Mouse (Mus musculus) embryonic facial prominence, embryonic 14.5 days (tissue): ENCODE measurements around the gene Gm10160. TPM values are rescaled to one million over a fixed set of nuclear protein-coding genes. Genes with fewer than 3 reads are reported as not detected.
A peak's percentile ranks its signal among the peaks of the same experiment; 100 is the strongest.

ENCODE experiments used
- ATAC-seq: fragments of 200-750 bp; cut with Nextera tagmentation; 2 replicates; pipeline ENCODE4 v1.8.0; 2017; ENCODE audit warnings: low read depth, moderate number of reproducible peaks, moderate TSS enrichment
- DNase-seq: peaks from one replicate; pipeline ENCODE4 v3.0.0-alpha.2; 2015; ENCODE audit warnings: low spot score
- H3K27ac ChIP-seq: fragments of 300-500 bp; sonication (generic); replicated peaks from 2 replicates; pipeline ENCODE4 v1.5.1; 2014; ENCODE audit warnings: low read depth, mild to moderate bottlenecking, low read length, moderate library complexity
- H3K27me3 ChIP-seq: fragments of 300-500 bp; sonication (generic); replicated peaks from 2 replicates; pipeline ENCODE4 v1.6.1; 2014; ENCODE audit warnings: low read length; ENCODE audit not compliant: control insufficient read depth, insufficient read depth
- H3K36me3 ChIP-seq: fragments of 300-500 bp; sonication (generic); 2 replicates; pipeline ENCODE4 v1.6.1; 2014; ENCODE audit warnings: low read length, mixed read lengths; ENCODE audit not compliant: control insufficient read depth, insufficient read depth
- H3K4me1 ChIP-seq: fragments of 300-500 bp; sonication (generic); 2 replicates; pipeline ENCODE4 v1.6.1; 2014; ENCODE audit warnings: antibody characterized with exemption, low read length; ENCODE audit not compliant: control insufficient read depth, insufficient read depth
- H3K4me2 ChIP-seq: fragments of 300-500 bp; sonication (generic); 2 replicates; pipeline ENCODE4 v1.6.1; 2014; ENCODE audit warnings: low read depth, mild to moderate bottlenecking, low read length, moderate library complexity, mixed read lengths
- H3K4me3 ChIP-seq: fragments of 300-500 bp; sonication (generic); 2 replicates; pipeline ENCODE4 v1.5.1; 2014; ENCODE audit warnings: low read depth, mild to moderate bottlenecking, low read length
- H3K9ac ChIP-seq: fragments of 300-500 bp; sonication (generic); 2 replicates; pipeline ENCODE4 v1.6.1; 2014; ENCODE audit warnings: low read depth, mild to moderate bottlenecking, low read length, moderate library complexity, mixed read lengths
- H3K9me3 ChIP-seq: fragments of 300-500 bp; sonication (generic); 2 replicates; pipeline ENCODE4 v1.6.1; 2016; ENCODE audit warnings: low read length; ENCODE audit not compliant: control insufficient read depth
- WGBS: fragments of 180-500 bp; shearing (Covaris S2); extraction: QIAGEN DNeasy Blood & Tissue Kit; methylation state at CpG from one replicate; pipeline ENCODE4 v1.1.7; 2014; 5-methylcytosine and 5-hydroxymethylcytosine counted together
- polyA plus RNA-seq: library from polyadenylated mRNA; unstranded; fragments of >200 nt; fragmentation: Nextera tagmentation; extraction: Ambion mirVana; gene quantifications from 2 replicates; pipeline ENCODE4 v1.2.1, GENCODE M21; 2014

Gm10160 gene
- polyA plus RNA-seq, 1 experiment from 2014 or later, result not detected

DNA sequence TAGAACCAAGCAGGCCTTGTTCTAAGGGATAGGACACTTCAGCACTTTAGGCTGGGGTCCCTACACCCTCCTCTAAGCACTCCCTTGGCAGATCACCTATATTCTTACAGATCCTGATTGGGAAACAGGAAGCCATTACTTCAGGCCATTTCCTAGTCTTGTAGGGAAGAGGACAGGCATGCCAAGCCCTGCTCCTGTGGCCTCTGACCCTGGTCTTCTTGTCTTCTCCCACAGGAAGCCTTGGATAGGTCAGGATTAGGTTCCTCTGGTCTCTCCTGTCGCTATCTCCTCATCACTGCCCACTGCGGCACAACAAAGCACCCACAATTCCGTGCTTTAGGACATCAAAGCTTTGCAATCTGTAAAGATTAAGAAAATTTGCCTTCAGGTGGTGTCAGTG is 3.9 kb downstream of the Gm10160 start:
- H3K4me1 ChIP-seq, result peaks cover 3% of the 10 kb centered on the region; the same call in 1 of the 2 replicates
- no peaks in the 10 kb centered on the region for H3K9me3 ChIP-seq
- ATAC-seq (no peak), DNase-seq (no peak)
- H3K27me3 ChIP-seq, result no peaks in the 10 kb centered on the region
- H3K4me3 ChIP-seq, result no peak overlapping the region
- no peak overlapping the region for H3K9ac ChIP-seq
- 74% methylated on average over 3 of the region's 3 CpGs for WGBS
- no peak overlapping the region for H3K4me2 ChIP-seq
- H3K36me3 ChIP-seq, result no peaks in the 10 kb centered on the region
- H3K27ac ChIP-seq, result no peak overlapping the region

DNA sequence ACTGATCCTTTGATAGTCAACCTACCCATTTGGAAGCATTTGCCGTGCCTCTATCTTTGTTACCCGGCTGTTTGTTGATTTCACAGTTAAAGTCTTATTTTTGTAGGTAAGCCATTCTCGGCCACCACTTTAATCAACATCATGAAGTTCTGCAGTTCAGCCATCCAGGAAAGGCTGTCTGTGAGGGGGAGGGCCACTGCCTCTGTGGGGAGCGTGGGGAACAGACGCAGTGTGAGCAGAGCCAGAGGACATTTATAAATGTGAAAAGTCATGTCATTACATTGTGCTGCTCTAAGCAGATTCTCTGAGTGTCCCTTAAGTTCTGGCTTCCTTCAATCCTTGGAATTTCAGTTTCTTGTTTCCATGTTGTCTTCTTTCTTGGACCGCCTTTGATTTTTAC is 5.4 kb downstream of the Gm10160 start:
- H3K36me3 ChIP-seq, result no peaks in the 10 kb centered on the region
- DNase-seq (no peak), ATAC-seq (no peak)
- H3K4me1 ChIP-seq, result peaks cover 3% of the 10 kb centered on the region; the same call in 1 of the 2 replicates
- H3K27ac ChIP-seq, result no peak overlapping the region
- H3K4me3 ChIP-seq, result no peak overlapping the region
- H3K27me3 ChIP-seq, result no peaks in the 10 kb centered on the region
- no peak overlapping the region for H3K9ac ChIP-seq
- H3K4me2 ChIP-seq, result no peak overlapping the region
- WGBS, result 88% methylated on average over 6 of the region's 6 CpGs
- no peaks in the 10 kb centered on the region for H3K9me3 ChIP-seq

DNA sequence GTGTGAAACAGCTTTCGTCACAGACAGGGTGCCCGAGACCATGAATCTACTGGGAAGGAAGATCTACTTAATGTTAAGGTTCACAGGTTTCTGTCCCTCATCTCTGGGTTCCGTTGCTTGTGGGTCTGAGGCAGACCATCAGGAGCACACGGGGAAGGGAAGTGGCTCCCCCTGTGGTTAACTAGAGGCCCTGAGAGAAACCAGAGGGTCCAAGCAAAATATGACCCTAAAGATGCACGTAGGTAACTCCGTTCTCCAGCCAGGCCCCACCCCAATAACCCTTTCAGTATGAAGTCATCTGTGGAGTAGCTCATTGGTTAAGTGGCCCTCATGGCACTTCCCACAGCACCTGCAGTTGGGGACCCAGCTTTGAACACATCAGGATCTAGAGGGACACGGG is 6.0 kb downstream of the Gm10160 start:
- DNase-seq, result no peak
- Histone ChIP-seq H3K36me3 (no peaks in the 10 kb centered on the region), H3K9ac (no peak overlapping the region), H3K4me2 (no peak overlapping the region), H3K4me1 (peaks cover 3% of the 10 kb centered on the region; the same call in 1 of the 2 replicates), H3K27ac (no peak overlapping the region), H3K9me3 (no peaks in the 10 kb centered on the region), H3K27me3 (no peaks in the 10 kb centered on the region), H3K4me3 (no peak overlapping the region)
- no peak for ATAC-seq
- WGBS, result 85% methylated on average over 7 of the region's 7 CpGs

DNA sequence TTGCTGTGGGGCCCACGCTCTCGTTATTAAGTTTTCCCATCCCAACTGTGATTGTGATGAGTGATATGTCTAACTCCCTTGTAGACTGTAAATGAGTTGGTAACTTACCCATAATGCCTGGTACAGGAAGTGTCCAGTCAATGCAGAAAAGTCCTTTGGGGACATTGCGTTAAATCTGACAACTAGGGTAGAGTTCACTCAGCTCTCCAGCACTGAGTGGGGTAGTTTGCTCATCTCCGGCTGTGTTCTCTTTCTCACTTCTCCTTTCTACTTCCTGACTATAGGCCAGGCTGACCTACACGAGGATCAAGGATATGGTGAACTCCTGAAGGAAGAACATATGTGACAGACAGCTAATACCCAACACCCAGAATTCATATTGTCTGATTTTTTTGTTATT is 6.4 kb downstream of the Gm10160 start:
- H3K36me3 ChIP-seq, result no peaks in the 10 kb centered on the region
- H3K9me3 ChIP-seq, result no peaks in the 10 kb centered on the region
- H3K4me3 ChIP-seq, result no peak overlapping the region
- DNase-seq (no peak), ATAC-seq (no peak)
- 84% methylated on average over 5 of the region's 5 CpGs for WGBS
- H3K4me1 ChIP-seq, result peaks cover 3% of the 10 kb centered on the region; the same call in 1 of the 2 replicates
- no peaks in the 10 kb centered on the region for H3K27me3 ChIP-seq
- no peak overlapping the region for H3K4me2 ChIP-seq
- H3K27ac ChIP-seq, result no peak overlapping the region
- H3K9ac ChIP-seq, result no peak overlapping the region

DNA sequence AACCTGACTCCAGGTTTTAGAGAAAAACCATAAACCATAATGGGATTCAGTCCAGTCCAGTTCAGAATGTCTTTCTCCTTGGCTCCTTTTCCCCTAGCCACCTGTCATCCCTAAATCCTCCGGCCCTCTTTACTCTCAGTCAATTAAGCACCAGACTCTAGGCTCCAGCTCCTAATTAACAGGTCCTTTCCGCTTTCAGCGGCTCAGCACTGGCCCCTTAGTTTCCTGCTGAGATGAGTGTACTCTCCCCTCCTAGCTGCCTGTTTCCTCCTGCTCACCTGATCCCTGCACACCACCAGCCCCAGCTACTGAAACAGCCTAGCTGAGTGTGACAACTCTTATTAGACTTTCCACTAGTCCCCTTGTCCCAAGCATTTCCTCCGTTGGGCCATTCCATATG is 7.8 kb downstream of the Gm10160 start:
- H3K4me1 ChIP-seq, result peaks cover 3% of the 10 kb centered on the region; the same call in 1 of the 2 replicates
- no peak overlapping the region for H3K4me3 ChIP-seq
- DNase-seq, result peak; percentile 33
- H3K4me2 ChIP-seq, result no peak overlapping the region
- no peak overlapping the region for H3K27ac ChIP-seq
- WGBS, result 41% methylated on average over 4 of the region's 4 CpGs
- H3K36me3 ChIP-seq, result no peaks in the 10 kb centered on the region
- no peaks in the 10 kb centered on the region for H3K9me3 ChIP-seq
- H3K9ac ChIP-seq, result no peak overlapping the region
- H3K27me3 ChIP-seq, result no peaks in the 10 kb centered on the region
- no peak for ATAC-seq

DNA sequence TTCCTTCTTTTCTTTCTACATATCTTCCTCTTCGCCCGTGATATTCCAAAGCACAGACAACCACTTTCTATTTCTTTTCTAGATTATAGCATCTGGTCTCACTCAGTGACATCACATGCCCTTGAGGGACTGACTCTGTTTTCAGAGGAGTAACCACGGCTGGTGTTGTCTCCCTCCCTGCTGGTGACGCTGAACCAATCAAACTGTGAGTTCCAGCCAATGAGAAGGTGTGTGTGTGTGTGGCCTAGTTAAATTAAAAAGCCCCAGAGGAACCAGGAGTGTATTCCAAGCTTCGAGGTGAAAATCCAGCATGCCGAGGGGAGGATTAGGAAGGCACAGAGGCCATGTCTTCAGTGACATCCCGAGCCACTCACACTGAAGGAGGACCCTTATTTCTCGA is 8.6 kb downstream of the Gm10160 start:
- no peaks in the 10 kb centered on the region for H3K9me3 ChIP-seq

DNA sequence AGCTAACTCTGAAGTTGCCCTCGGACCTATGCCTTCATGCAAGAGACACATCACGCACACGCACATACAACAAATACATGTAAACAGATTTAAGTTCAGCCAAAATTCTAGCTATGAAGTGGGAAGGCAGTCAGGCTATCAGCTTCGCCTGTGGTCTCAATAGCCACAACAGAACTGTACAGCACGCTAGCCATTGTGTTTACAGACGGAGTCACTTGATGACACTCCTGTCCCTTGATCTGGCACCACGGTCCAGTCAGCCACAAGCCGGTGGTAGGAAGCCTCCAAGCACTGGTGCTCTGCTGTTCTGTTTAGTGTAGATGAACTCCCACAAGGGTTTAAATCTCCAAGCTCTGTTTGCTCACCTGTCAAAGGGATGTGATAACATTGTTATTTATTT is 9.6 kb downstream of the Gm10160 start:
- Histone ChIP-seq H3K27me3 (no peaks in the 10 kb centered on the region), H3K4me1 (peaks cover 3% of the 10 kb centered on the region; the same call in 1 of the 2 replicates), H3K4me3 (no peak overlapping the region), H3K4me2 (no peak overlapping the region), H3K27ac (no peak overlapping the region), H3K36me3 (no peaks in the 10 kb centered on the region), H3K9ac (no peak overlapping the region), H3K9me3 (no peaks in the 10 kb centered on the region)
- DNase-seq (no peak), ATAC-seq (no peak)
- 75% methylated on average over 8 of the region's 8 CpGs for WGBS

More for the DNA sequence above, 8.6 kb downstream of the Gm10160 start:
- H3K36me3 ChIP-seq, result no peaks in the 10 kb centered on the region
- no peak overlapping the region for H3K27ac ChIP-seq
- H3K27me3 ChIP-seq, result no peaks in the 10 kb centered on the region
- 23% methylated on average over 8 of the region's 8 CpGs for WGBS
- no peak overlapping the region for H3K4me3 ChIP-seq
- H3K4me1 ChIP-seq, result peaks cover 3% of the 10 kb centered on the region; the same call in 1 of the 2 replicates
- H3K4me2 ChIP-seq, result no peak overlapping the region
- DNase-seq (no peak), ATAC-seq (peak; percentile 68)
- no peak overlapping the region for H3K9ac ChIP-seq

DNA sequence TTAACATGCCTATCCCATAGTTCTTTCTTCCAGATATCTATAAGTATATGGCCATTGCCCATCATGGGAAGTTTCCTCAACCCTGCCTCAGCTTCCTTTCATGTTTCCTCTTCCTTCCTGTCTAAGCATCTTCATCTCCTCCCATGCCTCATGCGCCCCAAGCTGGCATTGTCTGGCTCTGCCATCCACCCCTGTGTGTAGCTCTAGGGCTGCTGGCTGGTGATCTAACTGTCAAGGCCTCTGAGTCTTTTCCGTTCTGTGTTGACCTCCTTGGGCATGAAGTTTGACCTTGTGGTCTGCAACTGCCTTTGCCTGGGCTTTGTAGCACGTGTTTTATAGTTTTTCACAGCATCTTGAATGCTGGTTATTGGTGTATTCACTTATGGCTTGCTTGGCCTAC is 10.3 kb downstream of the Gm10160 start:
- no peak for DNase-seq
- Histone ChIP-seq H3K4me1 (peaks cover 3% of the 10 kb centered on the region; the same call in 1 of the 2 replicates), H3K36me3 (no peaks in the 10 kb centered on the region), H3K9ac (no peak overlapping the region), H3K4me3 (no peak overlapping the region), H3K27me3 (no peaks in the 10 kb centered on the region), H3K27ac (no peak overlapping the region), H3K9me3 (no peaks in the 10 kb centered on the region), H3K4me2 (no peak overlapping the region)
- ATAC-seq, result no peak
- WGBS, result 82% methylated on average over 3 of the region's 3 CpGs

DNA sequence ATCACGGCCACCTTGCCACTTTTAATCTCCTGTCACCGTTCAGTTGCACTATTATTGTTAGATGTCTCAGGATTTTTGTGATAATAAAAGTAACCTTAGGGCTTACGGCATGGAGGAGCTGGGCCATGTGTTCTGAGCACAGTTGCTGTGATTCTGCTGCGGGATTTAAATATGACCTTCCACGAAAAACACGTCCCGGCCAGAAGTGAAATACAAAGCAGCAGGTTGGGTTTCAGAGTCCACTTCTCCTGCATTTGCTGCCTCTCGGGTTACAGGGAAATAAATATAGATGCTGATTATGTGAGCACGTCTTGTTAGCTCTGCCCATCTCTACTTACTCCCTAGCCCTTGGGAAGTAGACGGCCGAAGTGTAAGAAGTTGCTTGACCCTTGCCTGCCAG is 10.8 kb downstream of the Gm10160 start:
- Histone ChIP-seq H3K4me2 (no peak overlapping the region), H3K4me3 (no peak overlapping the region), H3K27ac (no peak overlapping the region), H3K27me3 (no peaks in the 10 kb centered on the region), H3K9ac (no peak overlapping the region), H3K9me3 (no peaks in the 10 kb centered on the region), H3K36me3 (no peaks in the 10 kb centered on the region), H3K4me1 (peaks cover 3% of the 10 kb centered on the region; the same call in 1 of the 2 replicates)
- ATAC-seq (no peak), DNase-seq (no peak)
- WGBS, result 45% methylated on average over 11 of the region's 11 CpGs
